Mouse (Mus musculus): ENCODE data around the gene Btd. TPM values are rescaled to one million over a fixed set of nuclear protein-coding genes. Genes with fewer than 3 reads are reported as not detected.

Btd gene
- polyA plus RNA-seq, 1 experiment: 26.5 TPM

DNA sequence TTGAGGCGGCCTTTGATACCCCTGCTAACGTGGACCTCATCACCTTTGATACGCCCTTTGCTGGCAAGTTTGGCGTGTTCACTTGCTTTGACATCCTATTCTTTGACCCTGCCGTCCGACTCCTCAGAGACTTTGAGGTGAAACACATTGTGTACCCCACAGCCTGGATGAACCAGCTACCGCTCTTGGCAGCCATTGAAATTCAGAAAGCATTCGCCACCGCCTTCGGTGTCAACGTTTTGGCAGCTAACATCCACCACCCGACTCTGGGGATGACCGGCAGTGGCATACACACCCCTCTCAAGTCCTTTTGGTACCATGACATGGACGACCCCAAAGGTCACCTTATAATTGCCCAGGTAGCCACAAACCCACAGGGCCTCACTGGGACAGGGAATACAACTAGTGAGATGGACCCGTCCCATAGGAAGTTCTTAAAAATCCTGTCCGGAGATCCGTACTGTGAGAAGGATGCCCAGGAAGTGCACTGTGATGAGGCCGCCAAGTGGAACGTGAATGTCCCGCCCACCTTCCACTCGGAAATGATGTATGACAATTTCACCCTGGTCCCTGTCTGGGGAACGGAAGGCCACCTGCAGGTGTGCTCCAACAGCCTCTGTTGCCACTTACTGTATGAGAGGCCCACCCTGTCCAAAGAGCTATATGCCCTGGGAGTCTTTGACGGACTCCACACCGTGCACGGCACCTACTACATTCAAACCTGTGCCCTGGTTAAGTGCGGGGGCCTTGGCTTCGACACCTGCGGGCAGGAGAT is 26.3 kb downstream of the Btd start:
- H3K4me1 ChIP-seq (ENCODE audit: control insufficient read depth, insufficient read depth, insufficient read length, low read length): peaks cover 20% of the 10 kb centered on the region
- no peak overlapping the region for H3K27ac ChIP-seq (ENCODE audit: insufficient read depth, low read depth, low read length)
- WGBS: 95% methylated on average over 28 of the region's 28 CpGs
- TF ChIP-seq POLR2A (IDR thresholded peaks at IDR 0.05; ENCODE audit: low read depth, low read length) (no peak), CTCF (IDR thresholded peaks at IDR 0.05; ENCODE audit: extremely low read depth, insufficient read length, insufficient replicate concordance, low read depth, low read length) (no peak)
- H3K4me3 ChIP-seq (ENCODE audit: low read depth, low read length): no peak overlapping the region
- H3K27me3 ChIP-seq (ENCODE audit: control insufficient read depth, insufficient read depth, low read length): no peaks in the 10 kb centered on the region
- peaks cover 3% of the 10 kb centered on the region; the same call in 1 of the 2 replicates for H3K36me3 ChIP-seq (ENCODE audit: control insufficient read depth, insufficient read depth, low read length)

DNA sequence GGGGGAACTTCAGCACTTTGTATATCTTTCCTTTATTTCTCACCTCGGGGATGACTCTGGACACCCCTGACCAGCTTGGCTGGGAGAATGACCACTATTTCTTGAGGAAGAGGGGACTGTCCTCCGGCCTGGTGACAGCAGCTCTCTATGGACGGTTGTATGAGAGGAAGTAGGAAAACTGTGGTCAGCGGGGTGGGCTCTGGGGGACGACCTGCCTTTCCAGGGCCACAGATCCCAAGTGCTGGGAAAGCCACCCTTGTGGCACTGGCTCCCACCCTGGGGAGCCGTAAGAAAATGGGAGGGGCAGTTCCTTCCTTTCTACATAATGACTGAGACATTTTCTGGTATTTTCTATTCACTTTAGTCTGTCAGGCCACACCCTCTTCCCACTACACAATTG is 26.9 kb downstream of the Btd start:
- peaks cover 16% of the 10 kb centered on the region for H3K4me1 ChIP-seq (ENCODE audit: control insufficient read depth, insufficient read depth, insufficient read length, low read length)
- no peak for TF ChIP-seq POLR2A (IDR thresholded peaks at IDR 0.05; ENCODE audit: low read depth, low read length)
- no peak for TF ChIP-seq CTCF (IDR thresholded peaks at IDR 0.05; ENCODE audit: extremely low read depth, insufficient read length, insufficient replicate concordance, low read depth, low read length)

DNA sequence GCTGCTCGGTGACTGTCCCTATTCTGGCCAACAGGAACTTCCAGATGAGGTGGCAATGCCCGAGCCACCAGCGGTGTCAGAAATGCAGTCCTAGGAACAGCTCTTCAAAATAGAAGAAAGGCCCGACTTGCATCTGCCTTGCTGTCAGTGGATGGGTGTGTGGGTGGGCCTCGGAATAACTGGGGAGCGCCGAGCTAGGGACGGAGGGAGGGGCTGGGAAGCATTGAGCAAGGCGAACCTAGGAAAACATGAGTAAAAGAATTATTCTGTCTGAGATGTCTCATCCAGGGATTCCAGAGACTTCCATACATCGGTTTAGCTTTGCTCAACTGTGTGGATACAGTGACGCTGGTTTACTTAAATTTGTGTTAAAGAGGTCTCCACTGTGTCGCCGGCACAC is 27.5 kb downstream of the Btd start:
- no peak for TF ChIP-seq CTCF (IDR thresholded peaks at IDR 0.05; ENCODE audit: extremely low read depth, insufficient read length, insufficient replicate concordance, low read depth, low read length)
- 86% methylated on average over 13 of the region's 13 CpGs for WGBS
- H3K27ac ChIP-seq (ENCODE audit: insufficient read depth, low read depth, low read length): 0 out of 2 replicates have a peak overlapping the region, but pooled peaks have one; percentile 18
- H3K4me3 ChIP-seq (ENCODE audit: low read depth, low read length): no peak overlapping the region
- peaks cover 10% of the 10 kb centered on the region for H3K4me1 ChIP-seq (ENCODE audit: control insufficient read depth, insufficient read depth, insufficient read length, low read length)
- peaks cover 3% of the 10 kb centered on the region; the same call in 1 of the 2 replicates for H3K36me3 ChIP-seq (ENCODE audit: control insufficient read depth, insufficient read depth, low read length)
- H3K27me3 ChIP-seq (ENCODE audit: control insufficient read depth, insufficient read depth, low read length): no peaks in the 10 kb centered on the region

More for the DNA sequence above, 26.9 kb downstream of the Btd start:
- 82% methylated on average over 6 of the region's 6 CpGs for WGBS
- no peak overlapping the region for H3K4me3 ChIP-seq (ENCODE audit: low read depth, low read length)
- H3K27ac ChIP-seq (ENCODE audit: insufficient read depth, low read depth, low read length): no peak overlapping the region
- peaks cover 3% of the 10 kb centered on the region; the same call in 1 of the 2 replicates for H3K36me3 ChIP-seq (ENCODE audit: control insufficient read depth, insufficient read depth, low read length)
- H3K27me3 ChIP-seq (ENCODE audit: control insufficient read depth, insufficient read depth, low read length): no peaks in the 10 kb centered on the region

DNA sequence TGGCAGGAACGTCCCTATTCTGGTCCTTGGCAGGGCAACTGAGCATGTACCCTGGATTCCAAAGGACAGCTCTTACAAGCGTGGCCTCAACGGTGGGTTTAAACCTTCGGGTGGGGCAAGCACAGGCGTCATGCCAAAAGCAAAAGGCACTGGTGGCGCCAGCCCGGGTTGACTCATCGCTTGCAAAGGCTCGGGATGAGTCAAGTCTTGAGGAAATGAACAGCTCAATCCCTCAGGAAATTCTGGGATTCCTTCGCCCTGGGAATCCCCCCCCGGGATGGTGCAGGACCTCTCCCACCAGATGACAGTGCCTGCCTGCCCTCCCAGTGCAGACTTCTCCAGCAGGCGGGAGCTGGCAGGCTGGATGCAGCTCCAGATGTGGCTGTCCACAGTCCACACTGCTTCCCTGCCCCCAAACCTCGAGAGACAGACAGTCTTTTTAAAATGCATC is 28.4 kb downstream of the Btd start:
- H3K4me3 ChIP-seq (ENCODE audit: low read depth, low read length): peak overlapping the region; percentile 17; the same call in 1 of the 2 replicates
- peaks cover 3% of the 10 kb centered on the region; the same call in 1 of the 2 replicates for H3K36me3 ChIP-seq (ENCODE audit: control insufficient read depth, insufficient read depth, low read length)
- H3K27me3 ChIP-seq (ENCODE audit: control insufficient read depth, insufficient read depth, low read length): no peaks in the 10 kb centered on the region
- H3K27ac ChIP-seq (ENCODE audit: insufficient read depth, low read depth, low read length): peak overlapping the region; percentile 84
- H3K4me1 ChIP-seq (ENCODE audit: control insufficient read depth, insufficient read depth, insufficient read length, low read length): peaks cover 8% of the 10 kb centered on the region
- WGBS: 24% methylated on average over 13 of the region's 13 CpGs
- no peak for TF ChIP-seq POLR2A (IDR thresholded peaks at IDR 0.05; ENCODE audit: low read depth, low read length)
- no peak for TF ChIP-seq CTCF (IDR thresholded peaks at IDR 0.05; ENCODE audit: extremely low read depth, insufficient read length, insufficient replicate concordance, low read depth, low read length)

DNA sequence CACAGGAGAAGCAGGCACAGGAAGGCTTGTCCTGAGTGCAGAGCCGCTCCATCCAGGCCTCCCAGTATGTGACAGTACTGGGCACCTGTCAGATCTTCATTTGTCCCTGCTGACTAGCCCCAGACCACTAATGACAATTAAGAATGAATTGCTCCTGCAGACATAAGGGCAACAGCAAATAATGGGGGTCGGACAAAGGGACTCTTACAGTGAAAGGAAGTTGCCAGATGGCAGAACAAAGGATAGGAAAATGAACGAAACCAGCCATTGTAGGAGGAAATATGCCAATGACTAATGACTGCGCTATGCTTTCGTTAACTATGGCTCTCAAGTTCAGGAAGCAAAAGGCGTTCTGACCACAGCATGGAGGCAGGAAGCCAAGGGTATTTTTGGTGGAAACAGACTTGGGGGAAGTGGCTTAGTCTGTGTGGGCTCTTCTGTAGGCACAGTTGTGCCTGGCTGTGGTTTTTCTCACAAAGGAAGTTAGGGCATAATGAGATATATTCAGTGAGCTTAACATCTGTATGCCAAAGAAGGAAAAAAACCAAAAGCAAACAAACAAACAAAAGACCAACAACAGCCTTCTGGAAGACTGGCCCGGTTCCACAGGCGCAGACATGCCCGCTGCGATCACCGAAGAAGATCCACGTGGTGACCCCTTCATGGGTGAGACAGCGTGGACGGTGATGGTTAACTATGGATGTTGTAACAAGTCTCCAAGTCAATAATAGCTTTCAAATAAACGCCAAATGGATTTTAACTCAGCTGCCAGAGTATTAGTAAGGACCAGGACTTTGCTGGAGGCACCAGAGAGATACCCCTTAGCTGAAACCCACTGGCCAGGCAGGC is 29.0 kb downstream of the Btd start:
- H3K4me3 ChIP-seq (ENCODE audit: low read depth, low read length): no peak overlapping the region
- no peaks in the 10 kb centered on the region for H3K27me3 ChIP-seq (ENCODE audit: control insufficient read depth, insufficient read depth, low read length)
- peaks cover 8% of the 10 kb centered on the region for H3K4me1 ChIP-seq (ENCODE audit: control insufficient read depth, insufficient read depth, insufficient read length, low read length)
- peak overlapping the region; percentile 84 for H3K27ac ChIP-seq (ENCODE audit: insufficient read depth, low read depth, low read length)
- peaks cover 3% of the 10 kb centered on the region; the same call in 1 of the 2 replicates for H3K36me3 ChIP-seq (ENCODE audit: control insufficient read depth, insufficient read depth, low read length)
- WGBS: 68% methylated on average over 15 of the region's 15 CpGs
- no peak for TF ChIP-seq CTCF (IDR thresholded peaks at IDR 0.05; ENCODE audit: extremely low read depth, insufficient read length, insufficient replicate concordance, low read depth, low read length)
- no peak for TF ChIP-seq POLR2A (IDR thresholded peaks at IDR 0.05; ENCODE audit: low read depth, low read length)

DNA sequence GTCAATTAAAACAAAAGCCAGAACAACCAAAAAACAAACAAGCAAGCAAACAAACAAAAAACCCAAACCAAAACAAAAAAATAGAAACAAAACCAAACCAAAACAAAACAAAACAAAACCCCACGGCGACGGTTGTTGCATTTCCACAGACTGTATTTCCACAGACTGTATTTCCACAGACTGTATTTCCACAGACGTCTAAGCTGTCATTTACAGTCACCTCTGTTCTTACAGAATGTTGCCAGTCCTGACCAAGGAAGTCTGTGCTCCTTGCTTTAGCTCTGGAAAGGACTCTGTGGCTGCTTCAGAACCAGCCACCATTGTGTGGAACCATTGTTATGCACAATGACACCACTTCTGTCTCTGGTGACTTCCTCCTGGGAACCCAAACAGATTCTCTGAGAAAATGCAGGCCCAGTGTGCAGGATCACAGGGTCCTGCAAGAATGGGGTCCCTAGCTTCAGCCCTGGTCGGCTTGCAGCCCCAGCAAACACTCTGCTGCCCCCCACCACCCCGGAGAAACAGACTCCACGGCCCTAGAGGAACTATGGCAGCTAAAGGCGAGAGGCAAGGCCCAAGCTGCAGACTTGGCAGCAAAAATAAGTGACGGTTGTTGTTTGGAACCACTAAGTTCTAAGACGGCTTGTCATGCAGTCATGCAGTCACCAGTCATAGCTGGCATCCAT is 30.9 kb downstream of the Btd start:
- H3K4me3 ChIP-seq (ENCODE audit: low read depth, low read length): no peak overlapping the region
- no peak for TF ChIP-seq CTCF (IDR thresholded peaks at IDR 0.05; ENCODE audit: extremely low read depth, insufficient read length, insufficient replicate concordance, low read depth, low read length)
- TF ChIP-seq POLR2A (IDR thresholded peaks at IDR 0.05; ENCODE audit: low read depth, low read length): no peak
- peaks cover 3% of the 10 kb centered on the region; the same call in 1 of the 2 replicates for H3K36me3 ChIP-seq (ENCODE audit: control insufficient read depth, insufficient read depth, low read length)
- H3K4me1 ChIP-seq (ENCODE audit: control insufficient read depth, insufficient read depth, insufficient read length, low read length): peaks cover 8% of the 10 kb centered on the region
- H3K27me3 ChIP-seq (ENCODE audit: control insufficient read depth, insufficient read depth, low read length): no peaks in the 10 kb centered on the region
- no peak overlapping the region for H3K27ac ChIP-seq (ENCODE audit: insufficient read depth, low read depth, low read length)
- 75% methylated on average over 10 of the region's 10 CpGs for WGBS
